Mouse (Mus musculus): ENCODE results near the gene Efcab2.

- no peak for TF ChIP-seq CTCF (conservative IDR thresholded peaks at IDR 0.05; ENCODE audit: low read length)
- no peak for TF ChIP-seq POU5F1 (IDR thresholded peaks at IDR 0.05; ENCODE audit: borderline replicate concordance, low read length)
These were observed 117.3 kb downstream of the Efcab2 start for GRCm38 (mm10) chr1:178523152-178523551.
